Mouse (Mus musculus) kidney, adult 11 months (tissue): ENCODE measurements around the gene Abce1.

Experiments used
- DNase-seq: peaks from one replicate; pipeline ENCODE4 v3.0.0; 2022

Abce1 gene

DNA sequence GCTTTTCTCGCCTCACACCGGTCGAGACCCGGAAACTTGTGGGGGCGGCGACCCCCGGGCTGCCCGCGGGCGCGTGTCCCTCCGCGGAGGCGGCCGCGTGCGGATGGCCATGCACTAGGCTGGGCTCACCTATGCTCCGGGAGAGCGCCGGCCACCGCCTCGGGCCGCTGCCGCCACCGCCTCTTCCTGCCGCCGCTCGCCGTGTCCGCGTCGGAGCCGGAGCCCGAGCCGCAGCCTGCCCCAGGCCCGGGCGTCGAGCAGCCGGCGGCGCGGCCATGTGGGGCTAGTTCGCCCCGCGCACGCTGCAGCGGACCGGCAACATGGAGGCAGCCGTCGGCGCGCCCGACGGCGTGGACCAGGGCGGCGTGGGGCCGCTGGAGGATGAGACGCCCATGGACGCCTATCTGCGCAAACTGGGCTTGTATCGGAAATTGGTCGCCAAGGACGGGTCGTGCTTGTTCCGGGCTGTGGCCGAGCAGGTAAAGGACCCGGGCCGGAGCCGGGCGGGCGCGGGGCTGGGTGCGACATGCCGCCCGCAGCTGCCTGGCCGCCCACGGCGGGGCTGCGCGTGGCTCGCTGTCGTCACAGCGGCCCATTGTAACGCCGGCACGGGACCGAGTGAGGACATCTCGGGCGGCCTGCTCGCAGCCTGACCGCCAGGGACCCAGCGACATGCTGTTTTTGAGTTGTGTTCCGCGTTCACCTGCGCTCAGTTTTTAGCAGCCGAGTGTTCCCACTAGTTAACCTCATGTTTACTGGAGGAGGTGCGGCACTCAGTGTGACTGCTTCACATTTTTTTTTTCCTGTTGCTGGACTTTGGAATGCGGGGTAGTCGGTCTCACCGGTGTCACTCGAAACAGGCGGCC, 71.7 kb downstream of the Abce1 start, which contains the start of gene Otud4:
Gene Otud4, plus strand, starts transcription at position 33 of the 866 bp plus-strand sequence.
- DNase-seq = peak; percentile 55

DNA sequence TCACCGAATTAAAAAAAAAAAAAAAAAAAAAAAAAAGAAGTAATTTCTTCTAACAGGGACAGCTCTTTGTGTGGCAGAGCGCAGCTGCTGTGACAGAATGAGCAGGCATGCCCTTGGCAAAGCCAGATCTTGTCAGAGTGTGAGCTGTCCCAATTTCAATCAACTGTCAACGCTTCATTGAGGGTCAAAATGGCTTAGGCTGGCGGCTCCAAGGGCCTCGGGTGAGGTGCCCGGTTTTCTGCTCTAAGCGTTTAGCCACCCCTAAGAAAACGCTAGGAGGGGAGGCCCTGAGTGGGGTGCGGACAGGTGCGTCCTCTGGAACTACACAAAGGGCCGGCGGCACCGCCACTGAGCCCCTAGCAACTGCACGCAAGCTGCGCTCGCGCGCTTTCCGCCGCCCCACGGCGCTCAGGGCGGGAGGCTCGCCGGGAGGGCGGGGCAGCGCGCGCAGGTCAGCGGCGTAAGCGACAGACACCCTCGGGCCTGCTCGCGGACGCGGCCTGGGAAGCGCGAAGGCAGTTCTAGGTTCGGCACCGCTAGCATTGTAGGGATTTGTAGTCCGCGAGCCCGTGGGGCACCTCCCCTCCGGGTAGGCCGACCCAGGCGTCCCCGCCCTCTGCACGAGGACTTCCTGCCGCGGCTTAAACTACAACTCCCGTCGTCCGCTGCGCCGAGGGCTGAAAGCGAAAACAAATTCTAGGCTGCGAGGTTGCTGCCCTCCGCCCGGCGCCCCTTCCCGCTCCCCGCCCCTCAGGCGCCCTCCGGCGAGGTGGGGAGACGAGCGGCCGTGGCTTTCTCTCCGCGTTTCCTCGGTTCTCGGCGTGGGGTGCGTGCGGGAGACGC, 72.6 kb downstream of the Abce1 start:
- peak; percentile 99 for DNase-seq

DNA sequence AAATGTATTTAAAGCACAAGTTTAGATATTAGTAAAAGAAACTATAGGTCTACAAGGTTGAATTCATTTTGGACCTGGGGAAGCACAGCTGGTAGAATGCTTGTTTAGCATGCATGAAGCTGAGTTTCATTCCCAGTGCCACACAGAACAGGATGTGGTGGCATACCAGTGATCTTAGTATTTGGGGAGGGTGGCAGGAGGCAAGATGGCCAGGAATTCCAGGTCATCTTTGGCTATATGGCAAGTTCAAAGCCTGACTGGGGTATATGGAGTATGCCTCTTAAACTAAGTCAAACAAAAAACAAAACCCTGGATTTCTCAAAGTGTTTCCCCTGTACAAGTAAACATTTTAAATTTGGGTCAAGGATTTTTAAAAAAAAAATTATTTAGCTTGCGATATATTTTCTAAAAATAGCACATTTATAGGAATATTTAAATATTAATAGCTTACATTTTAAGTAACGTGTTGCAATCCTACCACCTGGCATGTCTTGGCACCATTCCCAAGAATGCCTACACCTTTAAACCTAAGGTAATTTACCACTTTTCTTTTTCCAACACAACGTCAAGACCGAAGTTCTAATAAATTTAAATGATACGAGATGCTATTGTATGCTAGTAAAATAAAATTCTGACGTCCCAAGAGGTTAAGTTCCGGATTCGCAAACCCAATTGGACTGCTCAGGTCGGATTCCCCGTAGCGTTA, 73.4 kb downstream of the Abce1 start:
- DNase-seq = no peak

- DNase-seq = no peak
Observed at GRCm38 (mm10) chr8:79637237-79637636, 74.3 kb downstream of the Abce1 start.

GRCm38 (mm10) chr8:79636151-79636550, 75.4 kb downstream of the Abce1 start:
- DNase-seq = no peak

DNA sequence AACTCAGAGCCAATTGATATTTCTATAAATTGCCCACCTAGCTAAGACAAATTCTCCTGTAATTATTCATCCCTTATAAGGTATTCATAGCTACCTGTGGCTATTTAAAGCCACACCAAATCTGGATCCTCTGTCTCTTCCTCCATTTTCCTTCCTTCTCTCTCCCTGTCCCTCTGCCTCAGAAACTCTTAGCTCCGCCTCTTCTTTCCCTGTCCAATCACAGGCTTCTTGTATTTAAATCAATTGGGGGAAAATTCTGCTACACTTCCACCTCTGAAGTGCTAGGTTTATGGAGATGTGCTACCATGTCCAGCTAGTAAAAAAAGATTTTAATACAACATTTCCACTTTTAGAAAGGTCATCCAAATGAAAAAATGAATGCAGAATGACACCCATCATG, 76.0 kb downstream of the Abce1 start:
- no peak for DNase-seq
